Mouse (Mus musculus) CH12.LX (cell line): ENCODE measurements at regions not wholly inside any gene's neighbourhood (a gene's known extent, or its start where the extent isn't known, plus 50 kb on each side); places are given as distances from the start of the nearest gene placed in this dataset.

Experiments
- DNase-seq: peaks from one replicate; pipeline ENCODE4 v3.0.0-alpha.2; 2013; ENCODE audit errors: extremely low read depth
- H3K27ac ChIP-seq: 2 replicates; pipeline ENCODE4 v1.5.1; 2012; ENCODE audit warnings: low read depth, mild to moderate bottlenecking, control low read depth, moderate library complexity; ENCODE audit not compliant: insufficient read depth
- H3K27me3 ChIP-seq: replicated peaks from 2 replicates; pipeline ENCODE3; 2012; ENCODE audit warnings: inconsistent platforms
- H3K36me3 ChIP-seq, 2 experiments: replicated peaks in 1 of 2; 2 replicates each; pipeline versions ENCODE3 to v1.6.1; 2012; ENCODE audit warnings: inconsistent platforms in 1 of 2, low read length in 1 of 2, mild to moderate bottlenecking in 1 of 2, mixed read lengths in 1 of 2, moderate library complexity in 1 of 2; ENCODE audit not compliant: control insufficient read depth in 1 of 2, insufficient read depth in 1 of 2
- H3K4me1 ChIP-seq, 2 experiments: 2 replicates each; pipeline ENCODE4 v1.6.1; 2012; ENCODE audit warnings: inconsistent platforms in 1 of 2, moderate library complexity in 1 of 2; ENCODE audit not compliant: insufficient read depth in 2 of 2, control insufficient read depth in 1 of 2
- H3K4me2 ChIP-seq: 2 replicates; pipeline ENCODE4 v1.6.1; 2012; ENCODE audit warnings: low read depth, mild to moderate bottlenecking, control low read depth; ENCODE audit not compliant: poor library complexity, insufficient read depth, severe bottlenecking
- H3K4me3 ChIP-seq, 3 experiments: fragments of 150-350 bp in 1 of 3; sonication (generic) in 1 of 3; replicated peaks in 1 of 3; 2 replicates each; pipeline versions ENCODE3 to v1.5.1; 2011 to 2012; ENCODE audit warnings: low read depth in 2 of 3, low read length in 2 of 3, mild to moderate bottlenecking in 2 of 3, moderate library complexity in 2 of 3, control low read depth in 1 of 3, improper control_type of control experiment in 1 of 3, inconsistent platforms in 1 of 3, mixed read lengths in 1 of 3; ENCODE audit not compliant: poor library complexity in 1 of 3
- H3K79me2 ChIP-seq: replicated peaks from 2 replicates; pipeline ENCODE4 v1.6.1; 2012; ENCODE audit warnings: mild to moderate bottlenecking, moderate library complexity; ENCODE audit not compliant: control insufficient read depth, poor library complexity, insufficient read depth, severe bottlenecking; ENCODE audit errors: extremely low read depth
- H3K9ac ChIP-seq: 2 replicates; pipeline ENCODE4 v1.6.1; 2012; ENCODE audit warnings: low read depth, mild to moderate bottlenecking, control low read depth, moderate library complexity; ENCODE audit not compliant: insufficient read depth
- H3K9me3 ChIP-seq: replicated peaks from 2 replicates; pipeline ENCODE3; 2012; ENCODE audit warnings: low read length, inconsistent platforms, mixed read lengths
- BHLHE40 ChIP-seq: IDR thresholded peaks from 2 replicates; pipeline ENCODE4 v1.6.1; 2011; ENCODE audit warnings: mild to moderate bottlenecking, low read depth, low read length, improper control_type of control experiment
- CHD1 ChIP-seq: IDR thresholded peaks from 2 replicates; pipeline ENCODE4 v1.6.1; 2012; ENCODE audit warnings: low read depth, low read length, improper control_type of control experiment, inconsistent platforms
- E2F4 ChIP-seq: IDR thresholded peaks from 2 replicates; pipeline ENCODE4 v1.6.1; 2011; ENCODE audit warnings: low read depth, low read length, improper control_type of control experiment; ENCODE audit not compliant: insufficient replicate concordance
- ETS1 ChIP-seq: conservative IDR thresholded peaks from 2 replicates; pipeline ENCODE4 v1.6.1; 2012; ENCODE audit warnings: low read depth, mild to moderate bottlenecking, inconsistent platforms, low read length, improper control_type of control experiment, moderate library complexity
- GABPA ChIP-seq: IDR thresholded peaks from 2 replicates; pipeline ENCODE4 v1.6.1; 2012; ENCODE audit warnings: low read depth, low read length, improper control_type of control experiment, inconsistent platforms; ENCODE audit not compliant: insufficient replicate concordance
- IRF4 ChIP-seq: IDR thresholded peaks from 2 replicates; pipeline ENCODE4 v1.6.1; 2014; ENCODE audit warnings: low read depth, mild to moderate bottlenecking, inconsistent platforms, low read length, improper control_type of control experiment
- JUN ChIP-seq: IDR thresholded peaks from 2 replicates; pipeline ENCODE4 v1.6.1; 2011; ENCODE audit warnings: low read depth, mild to moderate bottlenecking, low read length, improper control_type of control experiment, moderate library complexity; ENCODE audit not compliant: insufficient read depth
- JUND ChIP-seq: conservative IDR thresholded peaks from 2 replicates; pipeline ENCODE4 v1.6.1; 2011; ENCODE audit warnings: low read depth, low read length, improper control_type of control experiment
- MXI1 ChIP-seq: IDR thresholded peaks from 2 replicates; pipeline ENCODE4 v1.6.1; 2011; ENCODE audit warnings: mild to moderate bottlenecking, low read depth, low read length, improper control_type of control experiment
- MYC ChIP-seq: IDR thresholded peaks from 2 replicates; pipeline ENCODE4 v1.6.1; 2011; ENCODE audit warnings: low read depth, mild to moderate bottlenecking, improper control_type of control experiment, low read length
- NELFE ChIP-seq: IDR thresholded peaks from 2 replicates; pipeline ENCODE4 v1.6.1; 2011; ENCODE audit warnings: low read depth, low read length, improper control_type of control experiment
- NRF1 ChIP-seq: IDR thresholded peaks from 2 replicates; pipeline ENCODE4 v1.6.1; 2014; ENCODE audit warnings: low read depth, mild to moderate bottlenecking, inconsistent platforms, low read length, improper control_type of control experiment, moderate library complexity
- PAX5 ChIP-seq: IDR thresholded peaks from 2 replicates; pipeline ENCODE4 v1.6.1; 2012; ENCODE audit warnings: low read length, inconsistent platforms, mixed read lengths
- RAD21 ChIP-seq: IDR thresholded peaks from 2 replicates; pipeline ENCODE4 v1.6.1; 2011; ENCODE audit warnings: low read depth, mild to moderate bottlenecking, low read length, improper control_type of control experiment, moderate library complexity
- RCOR1 ChIP-seq: conservative IDR thresholded peaks from 2 replicates; pipeline ENCODE4 v1.6.1; 2012; ENCODE audit warnings: low read depth, mild to moderate bottlenecking, inconsistent platforms, low read length, improper control_type of control experiment
- SIN3A ChIP-seq: IDR thresholded peaks from 2 replicates; pipeline ENCODE4 v1.6.1; 2012; ENCODE audit warnings: low read length, improper control_type of control experiment, inconsistent platforms
- TBP ChIP-seq: conservative IDR thresholded peaks from 2 replicates; pipeline ENCODE4 v1.6.1; 2011; ENCODE audit warnings: low read depth, low read length, improper control_type of control experiment
- TCF12 ChIP-seq: IDR thresholded peaks from 2 replicates; pipeline ENCODE4 v1.6.1; 2014; ENCODE audit warnings: low read depth, mild to moderate bottlenecking, inconsistent platforms, low read length, improper control_type of control experiment
- USF1 ChIP-seq: IDR thresholded peaks from 2 replicates; pipeline ENCODE4 v1.6.1; 2014; ENCODE audit warnings: low read depth, mild to moderate bottlenecking, inconsistent platforms, low read length, improper control_type of control experiment
- USF2 ChIP-seq: conservative IDR thresholded peaks from 2 replicates; pipeline ENCODE4 v1.6.1; 2011; ENCODE audit warnings: low read depth, low read length, improper control_type of control experiment
- ZC3H11A ChIP-seq: IDR thresholded peaks from 2 replicates; pipeline ENCODE4 v1.6.1; 2012; ENCODE audit warnings: low read depth, mild to moderate bottlenecking, inconsistent platforms, low read length, improper control_type of control experiment
- ZKSCAN1 ChIP-seq: IDR thresholded peaks from 2 replicates; pipeline ENCODE4 v1.6.1; 2012; ENCODE audit warnings: low read depth, inconsistent platforms, low read length, improper control_type of control experiment, borderline replicate concordance
- dilution Hi-C: fragments of 300-500 bp; cut with MboI; formaldehyde crosslinking; loops from 2 replicates; pipeline ENCODE4 v1.14.3; 2020; ENCODE audit warnings: low sequenced_read_pairs; ENCODE audit not compliant: extremely low pct_unique_long_range_greater_than_20kb, extremely low pct_ligation_motif_present
- in situ Hi-C: fragments of 300-500 bp; cut with MboI; formaldehyde crosslinking; loops from 3 replicates; pipeline ENCODE4 v1.14.3; 2019; ENCODE audit warnings: low sequenced_read_pairs, low pct_ligation_motif_present, low pct_unique_long_range_greater_than_20kb, mixed read lengths

DNA sequence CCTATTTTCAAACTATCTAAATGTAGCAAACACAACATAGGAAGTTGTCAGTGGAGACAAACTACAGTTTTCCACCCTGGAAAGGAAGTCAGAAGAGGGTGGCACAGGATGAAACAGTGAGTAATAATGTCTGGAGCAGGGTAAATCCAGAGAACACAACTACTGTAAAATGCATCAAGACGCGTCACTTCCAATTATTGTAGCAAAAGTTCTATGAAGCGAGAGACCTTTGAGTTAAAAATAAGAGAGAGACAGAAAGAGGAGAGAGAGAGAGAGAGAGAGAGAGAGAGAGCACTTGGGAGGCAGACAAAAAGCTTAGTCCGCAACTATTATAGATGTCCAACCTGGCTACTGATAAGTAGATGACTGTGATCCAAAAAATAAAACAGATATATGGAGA lies 473.1 kb upstream of the Arid1b start:
- peaks cover 0 to 4% of the 10 kb centered on the region in 2 experiments; a peak in 2 of 4 replicates for H3K4me1 ChIP-seq
- no peaks in the 10 kb centered on the region for H3K79me2 ChIP-seq
- no peaks in the 10 kb centered on the region for H3K36me3 ChIP-seq
- no peak overlapping the region for H3K4me2 ChIP-seq
- H3K27ac ChIP-seq: no peak overlapping the region
- TF ChIP-seq E2F4 (no peak), NRF1 (no peak), RCOR1 (no peak), PAX5 (no peak), SIN3A (no peak), CHD1 (no peak), ZKSCAN1 (no peak), ETS1 (no peak), IRF4 (no peak), TCF12 (no peak)
- no peaks in the 10 kb centered on the region for H3K9me3 ChIP-seq
- H3K4me3 ChIP-seq: no peak overlapping the region
- dilution Hi-C loops: no loop called here
- H3K9ac ChIP-seq: no peak overlapping the region
- DNase-seq: no peak
- H3K27me3 ChIP-seq: no peaks in the 10 kb centered on the region
- in situ Hi-C loops: no loop called here

GRCm38 (mm10) chr17:4526466-4526865 lies 467.7 kb upstream of the Arid1b start:
- H3K4me2 ChIP-seq: no peak overlapping the region
- H3K27me3 ChIP-seq: no peaks in the 10 kb centered on the region
- no peaks in the 10 kb centered on the region for H3K9me3 ChIP-seq
- H3K4me1 ChIP-seq: peaks cover 0 to 4% of the 10 kb centered on the region in 2 experiments; a peak in 2 of 4 replicates
- H3K36me3 ChIP-seq: no peaks in the 10 kb centered on the region
- H3K79me2 ChIP-seq: no peaks in the 10 kb centered on the region
- in situ Hi-C loops: no loop called here
- dilution Hi-C loops: no loop called here
- H3K9ac ChIP-seq: no peak overlapping the region
- no peak for DNase-seq
- H3K27ac ChIP-seq: no peak overlapping the region
- no peak overlapping the region for H3K4me3 ChIP-seq
- TF ChIP-seq RCOR1 (no peak), ZC3H11A (no peak), NELFE (no peak), TBP (no peak), RAD21 (no peak), GABPA (no peak), JUND (no peak), MYC (no peak), JUN (no peak), MXI1 (no peak), PAX5 (no peak), BHLHE40 (no peak), USF1 (no peak), USF2 (no peak)
